Mouse (Mus musculus) ES-E14 (cell line): ENCODE results near the gene Spaca7.

ENCODE experiments used
- CHD2 ChIP-seq: IDR thresholded peaks from 2 replicates; pipeline ENCODE4 v1.6.1; 2014; ENCODE audit warnings: mild to moderate bottlenecking, low read depth, low read length, inconsistent platforms
- HCFC1 ChIP-seq: IDR thresholded peaks from 2 replicates; pipeline ENCODE4 v1.6.1; 2012; ENCODE audit warnings: low read length, inconsistent platforms, borderline replicate concordance; ENCODE audit not compliant: insufficient read depth
- MAFK ChIP-seq: IDR thresholded peaks from 2 replicates; pipeline ENCODE4 v1.6.1; 2014; ENCODE audit warnings: mild to moderate bottlenecking, low read depth, low read length, inconsistent platforms; ENCODE audit not compliant: insufficient read depth
- ZC3H11A ChIP-seq: IDR thresholded peaks from 2 replicates; pipeline ENCODE4 v1.6.1; 2012; ENCODE audit warnings: low read depth, mild to moderate bottlenecking, inconsistent platforms, low read length, borderline replicate concordance
- ZNF384 ChIP-seq: IDR thresholded peaks from 2 replicates; pipeline ENCODE4 v1.6.1; 2012; ENCODE audit warnings: low read depth, low read length, inconsistent platforms

DNA sequence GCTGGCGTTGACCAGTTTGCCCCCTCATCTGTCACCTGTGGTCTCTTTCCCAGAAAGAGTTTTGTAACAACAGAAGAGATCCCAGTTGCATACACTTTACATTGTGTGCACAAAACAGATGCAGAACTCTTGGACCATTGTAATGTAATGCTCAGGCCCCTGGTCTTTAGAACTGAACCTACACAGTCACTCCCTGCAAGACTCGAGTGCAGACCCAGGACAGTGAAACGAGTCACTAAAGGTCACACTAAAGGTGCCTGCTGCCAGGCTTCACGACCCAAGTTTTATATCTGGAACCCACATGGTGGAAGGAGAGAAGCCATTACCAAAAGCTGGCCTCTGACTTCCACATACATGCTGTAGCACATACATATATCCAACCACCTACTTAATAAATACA is 27.2 kb upstream of the Spaca7 start:
- no peak for TF ChIP-seq MAFK
- no peak for TF ChIP-seq ZC3H11A
- TF ChIP-seq ZNF384, result peak; percentile 65
- no peak for TF ChIP-seq CHD2
- no peak for TF ChIP-seq HCFC1
